Comparison of ENCODE assay signal across 7 mouse cellular contexts in genomic region chr17:6270840-6271239, GRCm38 (mm10). TPM values are rescaled to one million over a fixed set of nuclear protein-coding genes. Genes with fewer than 3 reads are reported as not detected.
DNase-seq lines count a peak whose midpoint lies in the region; ATAC-seq and TF ChIP-seq lines count a peak whose summit lies in the region.
"Not testable (repeated sequence)": the region's sequence is repeated elsewhere in the genome, so short reads cannot be mapped to it uniquely, and the experiment has no call there.

No protein-coding gene starts in this region.

- H3K27me3 ChIP-seq in embryonic facial prominence, embryonic 12.5 days; heart, embryonic 10.5 days (ENCODE audit: insufficient read depth, poor library complexity, severe bottlenecking); limb, embryonic 14.5 days (ENCODE audit: control insufficient read depth, insufficient read depth, low read length); megakaryocyte, embryonic 14.5 days (replicated peaks): not testable (repeated sequence)

- DNase-seq in heart, embryonic 10.5 days (ENCODE audit: low spot score), result not testable (repeated sequence)
- peak; percentile 14 for DNase-seq in limb, embryonic 14.5 days (ENCODE audit: low spot score)

- peak overlapping the region; percentile 69 for H3K9ac ChIP-seq in embryonic facial prominence, embryonic 12.5 days
- H3K9ac ChIP-seq in limb, embryonic 14.5 days (ENCODE audit: low read depth, low read length, severe bottlenecking), result peak overlapping the region; percentile 57

- H3K4me1 ChIP-seq in embryonic facial prominence, embryonic 12.5 days; heart, embryonic 10.5 days; limb, embryonic 14.5 days (ENCODE audit: control insufficient read depth, insufficient read depth, low read length); megakaryocyte, embryonic 14.5 days; olfactory bulb, adult 2 months (ENCODE audit: control insufficient read depth, insufficient read depth, low read length): not testable (repeated sequence)

- peak overlapping the region; percentile 50 for H3K4me3 ChIP-seq in embryonic facial prominence, embryonic 12.5 days
- peak overlapping the region; percentile 60 for H3K4me3 ChIP-seq in heart, embryonic 10.5 days
- peak overlapping the region; percentile 47 for H3K4me3 ChIP-seq in limb, embryonic 14.5 days (replicated peaks; ENCODE audit: low read length)
- H3K4me3 ChIP-seq in megakaryocyte, embryonic 14.5 days (replicated peaks), result peak overlapping the region; percentile 70
- peak overlapping the region; percentile 62 for H3K4me3 ChIP-seq in olfactory bulb, adult 2 months (ENCODE audit: insufficient read depth, low read depth, low read length)

- H3K9me3 ChIP-seq in embryonic facial prominence, embryonic 12.5 days; heart, embryonic 10.5 days; limb, embryonic 14.5 days (ENCODE audit: control insufficient read depth, low read length); megakaryocyte, embryonic 14.5 days: not testable (repeated sequence)

- not testable (repeated sequence) for H3K36me3 ChIP-seq in embryonic facial prominence, embryonic 12.5 days; heart, embryonic 10.5 days; limb, embryonic 14.5 days (ENCODE audit: control insufficient read depth, insufficient read depth, low read length); megakaryocyte, embryonic 14.5 days (replicated peaks; ENCODE audit: low read length)

- not testable (repeated sequence) for TF ChIP-seq CTCF in olfactory bulb, adult 2 months (IDR thresholded peaks at IDR 0.05; ENCODE audit: insufficient read depth, low read depth, low read length)

- H3K4me2 ChIP-seq in embryonic facial prominence, embryonic 12.5 days (replicated peaks), result peak overlapping the region; percentile 58
- peak overlapping the region; percentile 49 for H3K4me2 ChIP-seq in limb, embryonic 14.5 days (replicated peaks; ENCODE audit: low read depth, low read length, severe bottlenecking)

- not testable (repeated sequence) for TF ChIP-seq POLR2A in limb, embryonic 14.5 days (IDR thresholded peaks at IDR 0.05; ENCODE audit: borderline replicate concordance, extremely low read depth, insufficient read depth, insufficient read length); olfactory bulb, adult 2 months (IDR thresholded peaks at IDR 0.05; ENCODE audit: insufficient read depth, low read depth, low read length)

- ATAC-seq in activated CD4-positive, CD25-positive, alpha-beta regulatory T cell, adult 4 months, result peak; percentile 39
- not testable (repeated sequence) for ATAC-seq in embryonic facial prominence, embryonic 12.5 days (ENCODE audit: insufficient number of reproducible peaks, insufficient read depth, low FRiP score, low TSS enrichment); limb, embryonic 14.5 days (ENCODE audit: low FRiP score, low read depth)
- ATAC-seq in inflammation-experienced regulatory T-cells, adult 6 months, result peak; percentile 49

- not testable (repeated sequence) for H3K27ac ChIP-seq in embryonic facial prominence, embryonic 12.5 days; limb, embryonic 14.5 days (replicated peaks; ENCODE audit: low read depth, low read length); olfactory bulb, adult 2 months (ENCODE audit: insufficient read depth, low read depth, low read length)
- peak overlapping the region; percentile 79; the same call in 1 of the 2 replicates for H3K27ac ChIP-seq in heart, embryonic 10.5 days

- under 1% methylated on average over 25 of the region's 25 CpGs for WGBS in embryonic facial prominence, embryonic 12.5 days
- under 1% methylated on average over 25 of the region's 25 CpGs for WGBS in heart, embryonic 10.5 days
- WGBS in limb, embryonic 14.5 days, result 0% methylated on average over 16 of the region's 25 CpGs
- WGBS in olfactory bulb, adult 2 months, result 0% methylated on average over 25 of the region's 25 CpGs

RNA-seq across cellular contexts. Expression of gene Tmem181a, which starts 14.2 kb away (rescaled TPM):
- polyA plus RNA-seq in activated CD4-positive, CD25-positive, alpha-beta regulatory T cell, adult 4 months (2017; shearing (Covaris generic)), result 10 to 100 TPM; 13.4 to 20.5 TPM
- polyA plus RNA-seq in embryonic facial prominence, embryonic 12.5 days (2016; fragmentation: Nextera tagmentation; extraction: Ambion mirVana), result 25.3 and 26.5 TPM in 2 replicates
- 18.1 and 23.0 TPM in 2 replicates for polyA plus RNA-seq in heart, embryonic 10.5 days (2016; fragmentation: Nextera tagmentation; extraction: Ambion mirVana)
- 10 to 100 TPM; 15.2 to 18.8 (median 15.3) TPM for polyA plus RNA-seq in inflammation-experienced regulatory T-cells, adult 6 months (2017; shearing (Covaris generic))
- polyA plus RNA-seq in limb, embryonic 14.5 days (2012; rRNA removed), result 23.9 and 24.2 TPM in 2 replicates
- polyA plus RNA-seq in limb, embryonic 14.5 days (2014; fragmentation: Nextera tagmentation; extraction: Ambion mirVana), result 21.1 and 24.2 TPM in 2 replicates
- polyA plus RNA-seq in megakaryocyte, embryonic 14.5 days (2012; ENCODE audit: insufficient read depth, low replicate concordance), result 3.6 TPM in 1 of 2 replicates, not detected in the other
- 212 TPM in 1 of 2 replicates, not detected in the other for polyA plus RNA-seq in olfactory bulb, adult 2 months (2012; ENCODE audit: insufficient read depth, insufficient read length, low replicate concordance, missing spikeins)

RNA-seq across cellular contexts. Expression of gene Dynlt1a, which starts 46.5 kb away (rescaled TPM):
- polyA plus RNA-seq in activated CD4-positive, CD25-positive, alpha-beta regulatory T cell, adult 4 months (2017; shearing (Covaris generic)), result 1 to 10 TPM; 7.5 to 8.5 TPM
- 21.8 and 23.5 TPM in 2 replicates for polyA plus RNA-seq in embryonic facial prominence, embryonic 12.5 days (2016; fragmentation: Nextera tagmentation; extraction: Ambion mirVana)
- 13.7 and 17.6 TPM in 2 replicates for polyA plus RNA-seq in heart, embryonic 10.5 days (2016; fragmentation: Nextera tagmentation; extraction: Ambion mirVana)
- polyA plus RNA-seq in inflammation-experienced regulatory T-cells, adult 6 months (2017; shearing (Covaris generic)), result 10 to 100 TPM in 2 of 3 experiments, 1 to 10 TPM in 1; 8.0 to 12.3 (median 10.7) TPM
- 12.3 and 15.7 TPM in 2 replicates for polyA plus RNA-seq in limb, embryonic 14.5 days (2012; rRNA removed)
- 14.8 and 17.7 TPM in 2 replicates for polyA plus RNA-seq in limb, embryonic 14.5 days (2014; fragmentation: Nextera tagmentation; extraction: Ambion mirVana)
- polyA plus RNA-seq in megakaryocyte, embryonic 14.5 days (2012; ENCODE audit: insufficient read depth, low replicate concordance), result 0.59 TPM in 1 of 2 replicates, not detected in the other
- polyA plus RNA-seq in olfactory bulb, adult 2 months (2012; ENCODE audit: insufficient read depth, insufficient read length, low replicate concordance, missing spikeins), result not detected in 2 replicates
